Mouse (Mus musculus) left cerebral cortex, adult 9 months (tissue): ENCODE results near the gene Phf20.
"Not testable (repeated sequence)": the region's sequence is repeated elsewhere in the genome, so short reads cannot be mapped to it uniquely, and the experiment has no call there.

Experiments
- DNase-seq, 2 experiments: peaks; one replicate each; pipeline ENCODE4 v3.0.0; 2022; ENCODE audit warnings: low spot score in 2 of 2

Gene Phf20

GRCm38 (mm10) chr2:156199944-156200343, 3.7 kb downstream of the Phf20 start:
- no peak for DNase-seq

GRCm38 (mm10) chr2:156201486-156201885, 5.2 kb downstream of the Phf20 start:
- no peak for DNase-seq

GRCm38 (mm10) chr2:156202848-156203437, 6.7 kb downstream of the Phf20 start:
- DNase-seq: peak in 1 of 2 experiments; percentile 48

GRCm38 (mm10) chr2:156203917-156204316, 7.7 kb downstream of the Phf20 start:
- no peak for DNase-seq

GRCm38 (mm10) chr2:156217786-156218185, 21.5 kb downstream of the Phf20 start:
- DNase-seq: no peak

- DNase-seq: no peak
These were observed 25.8 kb downstream of the Phf20 start for GRCm38 (mm10) chr2:156222100-156222499.

GRCm38 (mm10) chr2:156224043-156224442, 27.8 kb downstream of the Phf20 start:
- DNase-seq: no peak

- DNase-seq: no peak
These were observed 31.4 kb downstream of the Phf20 start for GRCm38 (mm10) chr2:156227689-156228088.

- DNase-seq: no peak
These were observed 32.9 kb downstream of the Phf20 start for GRCm38 (mm10) chr2:156229171-156229570.

GRCm38 (mm10) chr2:156231340-156231739, 35.1 kb downstream of the Phf20 start:
- no peak for DNase-seq

- peak in 1 of 2 experiments; percentile 79 for DNase-seq
These were observed 37.1 kb downstream of the Phf20 start for GRCm38 (mm10) chr2:156233275-156233948.

GRCm38 (mm10) chr2:156234016-156234415, 37.8 kb downstream of the Phf20 start:
- not testable (repeated sequence) for DNase-seq

GRCm38 (mm10) chr2:156235847-156236246, 39.6 kb downstream of the Phf20 start:
- DNase-seq: peak in 1 of 2 experiments; percentile 62

GRCm38 (mm10) chr2:156241662-156242061, 45.4 kb downstream of the Phf20 start:
- peak; percentile 56 to 61 for DNase-seq

GRCm38 (mm10) chr2:156243011-156243410, 46.7 kb downstream of the Phf20 start:
- no peak for DNase-seq

- no peak for DNase-seq
These were observed 51.3 kb downstream of the Phf20 start for GRCm38 (mm10) chr2:156247599-156247998.

GRCm38 (mm10) chr2:156250761-156251160, 54.5 kb downstream of the Phf20 start:
- no peak for DNase-seq

- peak in 1 of 2 experiments; percentile 28 for DNase-seq
These were observed 55.0 kb downstream of the Phf20 start for GRCm38 (mm10) chr2:156251291-156251690.

GRCm38 (mm10) chr2:156257051-156257450, 60.8 kb downstream of the Phf20 start:
- peak in 1 of 2 experiments; percentile 57 for DNase-seq

- DNase-seq: no peak
These were observed 61.9 kb downstream of the Phf20 start for GRCm38 (mm10) chr2:156257922-156258761.

- no peak for DNase-seq
These were observed 64.7 kb downstream of the Phf20 start for GRCm38 (mm10) chr2:156260968-156261367.

GRCm38 (mm10) chr2:156263204-156263893, 67.1 kb downstream of the Phf20 start:
- no peak for DNase-seq
